Mouse (Mus musculus) inflammation-experienced regulatory T-cells, adult 16 weeks (primary cell): ENCODE results near the gene Shisa2. TPM values are rescaled to one million over a fixed set of nuclear protein-coding genes. Genes with fewer than 3 reads are reported as not detected.

ENCODE experiments used
- polyA plus RNA-seq: library from polyadenylated mRNA; unstranded; fragments of 100-300 nt; shearing (Covaris generic); gene quantifications from one replicate; pipeline ENCODE4 v1.2.1, GENCODE M21; 2017

Gene Shisa2
- not detected for polyA plus RNA-seq

DNA sequence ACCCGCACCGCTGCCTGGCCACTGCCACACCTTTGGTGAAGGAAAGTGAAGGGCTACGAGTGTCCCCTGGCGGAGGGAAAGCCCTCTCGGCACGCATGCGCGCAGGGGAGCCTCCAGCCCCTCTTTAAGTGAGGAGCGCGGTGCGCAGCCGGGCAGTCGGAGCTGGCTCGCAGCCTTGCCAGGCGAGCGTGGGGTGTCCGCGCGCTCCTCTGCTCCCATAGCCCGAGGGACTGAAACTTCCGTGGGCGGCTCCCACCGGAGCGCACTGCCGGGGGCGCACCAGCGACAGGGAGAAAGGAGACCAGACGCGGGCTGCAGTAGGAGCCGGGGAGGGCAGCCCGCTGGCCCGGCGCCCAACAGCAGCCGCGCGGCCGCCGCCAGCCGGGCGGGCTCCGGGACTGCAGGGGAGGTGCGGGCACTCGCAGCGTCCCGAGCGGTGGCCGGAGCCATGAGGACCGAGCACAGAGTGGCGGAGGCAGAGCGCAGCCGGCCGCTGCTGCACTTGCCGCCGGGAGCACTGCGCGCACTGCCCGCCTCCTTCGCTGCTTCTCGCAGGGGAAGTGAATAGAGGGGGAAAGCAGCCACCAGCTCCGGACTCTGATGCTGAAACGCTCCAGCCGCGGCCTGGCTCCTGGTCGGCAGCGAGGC is at the start of gene Shisa2:
Shisa2 (plus strand) TSS at position 151 of the 648 bp plus-strand sequence.

DNA sequence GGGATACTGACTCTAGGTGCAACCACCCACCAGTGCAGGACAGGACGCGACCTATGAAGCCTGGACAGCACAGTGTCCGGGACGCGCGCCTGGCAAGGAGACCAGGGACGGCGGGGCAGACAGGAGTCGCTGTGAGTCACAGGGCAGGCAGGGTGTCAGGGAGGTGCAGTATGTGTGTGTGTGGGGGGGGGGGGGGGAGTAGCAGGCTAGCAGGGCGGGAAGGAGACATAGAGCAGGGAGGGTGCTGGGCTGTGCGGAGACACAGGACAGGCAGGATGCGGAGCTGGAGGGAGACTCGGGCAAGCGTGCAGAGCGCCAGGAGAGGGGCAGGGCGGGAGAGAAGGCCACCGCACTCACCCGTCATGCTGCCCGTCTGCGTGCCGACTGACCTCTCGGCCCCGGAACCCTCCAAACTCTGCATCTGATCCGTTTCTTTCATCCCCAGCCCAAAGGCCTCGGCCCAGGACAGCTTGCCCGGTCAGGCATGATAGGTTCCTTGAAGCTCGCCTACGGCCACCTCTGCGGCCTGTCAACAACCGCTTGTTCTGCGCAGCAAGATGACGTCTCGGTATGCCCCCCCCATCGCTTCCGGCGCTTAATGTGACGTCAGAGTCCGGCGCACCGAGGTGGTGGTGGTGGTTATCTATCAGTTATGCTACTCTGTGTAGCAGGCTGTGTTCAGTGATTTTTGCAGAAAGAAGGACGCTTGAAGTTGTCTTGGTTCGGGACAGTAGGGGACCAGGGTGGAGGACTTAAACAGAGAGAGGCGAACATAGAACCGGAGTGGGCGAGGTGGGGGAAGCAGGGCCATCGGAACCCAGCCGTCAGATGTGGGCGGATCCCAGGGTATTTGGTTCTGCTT is 27.5 kb upstream of the Shisa2 start, which contains the start of gene Cdadc1:
Cdadc1 (minus strand) TSS at position 562 of the 862 bp plus-strand sequence.

Other genes starting within 250 kb of the Shisa2 start
- gene Phf11c, start 229.9 kb upstream of the Shisa2 start, polyA plus RNA-seq: 20.5 TPM
- gene Setdb2, start 184.4 kb upstream of the Shisa2 start, polyA plus RNA-seq: 21.4 TPM
- gene Cab39l, start 184.3 kb upstream of the Shisa2 start, polyA plus RNA-seq: 68.5 TPM
- 40.9 TPM for gene Cdadc1, start 27.3 kb upstream of the Shisa2 start, polyA plus RNA-seq